ENCODE assay signal across 9 mouse cellular contexts in genomic region chr10:28955138-28955537, GRCm38 (mm10). TPM values are rescaled to one million over a fixed set of nuclear protein-coding genes. Genes with fewer than 3 reads are reported as not detected.
DNase-seq lines count a peak whose midpoint lies in the region; ATAC-seq and TF ChIP-seq lines count a peak whose summit lies in the region.
"Had no signal": no experiment of that assay in that cellular context is flagged by ENCODE, and none has a peak within 500 bp of the region (broad histone marks: within the 10 kb centered on the region; RNA-seq: fewer than 3 reads in every experiment).

No protein-coding gene starts in this region.

- no peak overlapping the region for H3K27ac ChIP-seq in bone marrow macrophage, adult 2 months (ENCODE audit: insufficient read depth, low read depth, low read length)
- no peak overlapping the region for H3K27ac ChIP-seq in embryonic facial prominence, embryonic 14.5 days (replicated peaks; ENCODE audit: low read depth, low read length)
- H3K27ac ChIP-seq in limb, embryonic 10.5 days = no peak overlapping the region

- 47% methylated on average over 4 of the region's 4 CpGs for WGBS in embryonic facial prominence, embryonic 14.5 days
- WGBS in limb, embryonic 10.5 days = 47% methylated on average over 4 of the region's 4 CpGs

- no peaks in the 10 kb centered on the region for H3K36me3 ChIP-seq in embryonic facial prominence, embryonic 14.5 days (ENCODE audit: control insufficient read depth, insufficient read depth, low read length)
- H3K36me3 ChIP-seq in limb, embryonic 10.5 days = no peaks in the 10 kb centered on the region

- TF ChIP-seq POLR2A in bone marrow macrophage, adult 2 months (IDR thresholded peaks at IDR 0.05; ENCODE audit: borderline replicate concordance, low read depth, low read length) = no peak

- DNase-seq in ovary, postnatal 10 days (ENCODE audit: low spot score) = peak; percentile 3
- DNase-seq in ovary, adult 18-20 months (ENCODE audit: low spot score) = no peak
- DNase-seq in embryonic facial prominence, embryonic 14.5 days (ENCODE audit: low spot score) = peak; percentile 27
- DNase-seq in kidney, adult 9 months = peak; percentile 48
- peak; percentile 68 for DNase-seq in limb, embryonic 10.5 days (ENCODE audit: low spot score)
- DNase-seq in naive thymus-derived CD4-positive, alpha-beta T cell, adult 2 months (ENCODE audit: low read depth) = peak; percentile 66
- DNase-seq in thymus, postnatal 25 days = peak; percentile 62

- no peaks in the 10 kb centered on the region for H3K9me3 ChIP-seq in embryonic facial prominence, embryonic 14.5 days (ENCODE audit: control insufficient read depth, low read length)
- H3K9me3 ChIP-seq in limb, embryonic 10.5 days (replicated peaks) = no peaks in the 10 kb centered on the region

- no peak for ATAC-seq in embryonic facial prominence, embryonic 14.5 days (ENCODE audit: low read depth)

- peak; percentile 28 for TF ChIP-seq CTCF in bone marrow macrophage, adult 2 months (IDR thresholded peaks at IDR 0.05; ENCODE audit: low read depth, low read length)

- H3K9ac ChIP-seq in embryonic facial prominence, embryonic 14.5 days (ENCODE audit: low read depth, low read length) = no peak overlapping the region

- no peak overlapping the region for H3K4me2 ChIP-seq in embryonic facial prominence, embryonic 14.5 days (ENCODE audit: low read depth, low read length)

- no peak overlapping the region for H3K4me3 ChIP-seq in bone marrow macrophage, adult 2 months (ENCODE audit: insufficient read depth, low read length)
- no peak overlapping the region for H3K4me3 ChIP-seq in embryonic facial prominence, embryonic 14.5 days (ENCODE audit: low read depth, low read length)
- H3K4me3 ChIP-seq in limb, embryonic 10.5 days = no peak overlapping the region

- no peaks in the 10 kb centered on the region for H3K27me3 ChIP-seq in embryonic facial prominence, embryonic 14.5 days (replicated peaks; ENCODE audit: control insufficient read depth, insufficient read depth, low read length)
- no peaks in the 10 kb centered on the region for H3K27me3 ChIP-seq in limb, embryonic 10.5 days (ENCODE audit: low read depth, poor library complexity, severe bottlenecking)

- H3K4me1 ChIP-seq in bone marrow macrophage, adult 2 months (ENCODE audit: control insufficient read depth, insufficient read depth, low read length) = no peaks in the 10 kb centered on the region
- no peaks in the 10 kb centered on the region for H3K4me1 ChIP-seq in embryonic facial prominence, embryonic 14.5 days (ENCODE audit: control insufficient read depth, insufficient read depth, low read length)
- H3K4me1 ChIP-seq in limb, embryonic 10.5 days = no peaks in the 10 kb centered on the region

RNA-seq across cellular contexts. Expression of gene 2310057J18Rik, which starts 31.0 kb away (rescaled TPM):
- polyA plus RNA-seq in bone marrow macrophage, adult 2 months (2012; ENCODE audit: insufficient read depth, insufficient read length, missing spikeins) = not detected in 2 replicates
- polyA plus RNA-seq in embryonic facial prominence, embryonic 14.5 days (2014; fragmentation: Nextera tagmentation; extraction: Ambion mirVana) = not detected in 2 replicates
- not detected in 2 replicates for polyA plus RNA-seq in limb, embryonic 10.5 days (2016; fragmentation: Nextera tagmentation; extraction: Ambion mirVana)
- polyA plus RNA-seq: stomach, embryonic 16.5 days had no signal
